Mouse (Mus musculus) spleen, adult 10 weeks (tissue): Measurements from ENCODE around the gene Krt72. TPM values are rescaled to one million over a fixed set of nuclear protein-coding genes. Genes with fewer than 3 reads are reported as not detected.

Source experiments
- polyA plus RNA-seq: library from polyadenylated mRNA; stranded (reverse); fragments of 350-450 nt; fragmentation: Illumina TruSeq; extraction: RNeasy Lipid Tissue Mini Kit (QIAGEN cat#74804); gene quantifications from one replicate; pipeline ENCODE4 v1.2.3, GENCODE M21; 2015; ENCODE audit warnings: low replicate concordance; ENCODE audit not compliant: insufficient read depth

Gene Krt72
- polyA plus RNA-seq = not detected

GRCm38 (mm10) chr15:101786360-101786759, at the start of gene Krt72:
TSS of gene Krt72 (minus strand) at chr15:101786460.

GRCm38 (mm10) chr15:101817875-101818274, 31.6 kb upstream of the Krt72 start, which contains the start of gene Krt2:
TSS of gene Krt2 (minus strand) at chr15:101818169.

GRCm38 (mm10) chr15:101802296-101802835, 16.1 kb upstream of the Krt72 start, which contains the start of gene Krt73:
TSS of gene Krt73 (minus strand) at chr15:101802346.

GRCm38 (mm10) chr15:101742711-101743110, 43.5 kb downstream of the Krt72 start, which contains the start of gene Krt71:
TSS of gene Krt71 (minus strand) at chr15:101743109.

Other genes with a start within 250 kb of the Krt72 start
- not detected for gene Krt82, start 235.8 kb downstream of the Krt72 start, polyA plus RNA-seq
- gene Krt90, start 223.5 kb downstream of the Krt72 start, polyA plus RNA-seq = not detected
- gene Krt75, start 212.6 kb downstream of the Krt72 start, polyA plus RNA-seq = not detected
- not detected for gene Gm5414, start 158.3 kb downstream of the Krt72 start, polyA plus RNA-seq
- gene Gm5478, start 139.1 kb downstream of the Krt72 start, polyA plus RNA-seq = not detected
- not detected for gene Krt6b, start 106.2 kb downstream of the Krt72 start, polyA plus RNA-seq
- not detected for gene Krt6a, start 92.2 kb downstream of the Krt72 start, polyA plus RNA-seq
- not detected for gene Krt5, start 73.6 kb downstream of the Krt72 start, polyA plus RNA-seq
- gene Krt71, start 43.4 kb downstream of the Krt72 start, polyA plus RNA-seq = not detected
- not detected for gene Krt73, start 15.9 kb upstream of the Krt72 start, polyA plus RNA-seq
- not detected for gene Krt2, start 31.7 kb upstream of the Krt72 start, polyA plus RNA-seq
- 0.10 TPM for gene Krt1, start 64.3 kb upstream of the Krt72 start, polyA plus RNA-seq
- not detected for gene Krt77, start 83.2 kb upstream of the Krt72 start, polyA plus RNA-seq
- not detected for gene Krt76, start 106.5 kb upstream of the Krt72 start, polyA plus RNA-seq
- gene Krt4, start 138.3 kb upstream of the Krt72 start, polyA plus RNA-seq = not detected
- not detected for gene Krt79, start 153.9 kb upstream of the Krt72 start, polyA plus RNA-seq
- not detected for gene Krt78, start 167.8 kb upstream of the Krt72 start, polyA plus RNA-seq
- 0.19 TPM for gene Krt8, start 218.0 kb upstream of the Krt72 start, polyA plus RNA-seq
- gene Krt18, start 241.7 kb upstream of the Krt72 start, polyA plus RNA-seq = 0.17 TPM